Mouse (Mus musculus): ENCODE data around the gene Neu1. TPM values are rescaled to one million over a fixed set of nuclear protein-coding genes. Genes with fewer than 3 reads are reported as not detected.

Gene Neu1
- 91.5 to 104 TPM (median 98.0 TPM) in 4 replicates for total RNA-seq (2023)

GRCm38 (mm10) chr17:34931061-34931734 lies at the start of gene Neu1:
TSS of gene Neu1 (plus strand) at chr17:34931253.

GRCm38 (mm10) chr17:34881683-34882310 lies 49.3 kb upstream of the Neu1 start, which contains the start of gene Gm20547:
TSS of gene Gm20547 (minus strand) at chr17:34882042.

GRCm38 (mm10) chr17:34898160-34898586 lies 32.9 kb upstream of the Neu1 start, which contains the start of the genes C2 and Ehmt2:
TSS of gene C2 (minus strand) at chr17:34898265.
TSS of gene Ehmt2 (plus strand) at chr17:34898469.

GRCm38 (mm10) chr17:34913930-34914665 lies 17.0 kb upstream of the Neu1 start, which contains the start of gene Slc44a4:
TSS of gene Slc44a4 (plus strand) at chr17:34914466.

GRCm38 (mm10) chr17:34959130-34959778 lies 28.2 kb downstream of the Neu1 start, which contains the start of gene Hspa1b:
TSS of gene Hspa1b (minus strand) at chr17:34959238.

GRCm38 (mm10) chr17:34969822-34970221 lies 38.8 kb downstream of the Neu1 start, which contains the start of gene Gm20481:
TSS of gene Gm20481 (plus strand) at chr17:34969912.

GRCm38 (mm10) chr17:34972069-34972749 lies 41.2 kb downstream of the Neu1 start, which contains the start of the genes Hspa1a and Hspa1l:
TSS of gene Hspa1a (minus strand) at chr17:34972156.
TSS of gene Hspa1l (plus strand) at chr17:34972703.

GRCm38 (mm10) chr17:34981690-34982180 lies 50.7 kb downstream of the Neu1 start, which contains the start of gene Lsm2:
TSS of gene Lsm2 (plus strand) at chr17:34981862.

Other genes starting within 250 kb of the Neu1 start
- 1.5 to 2.8 TPM (median 2.1 TPM) in 4 replicates for gene C4b, start 187.4 kb upstream of the Neu1 start, total RNA-seq (2023)
- gene Cyp21a1, start 126.7 kb upstream of the Neu1 start, total RNA-seq (2023) = not detected in 4 replicates
- gene Stk19, start 94.3 kb upstream of the Neu1 start, total RNA-seq (2023) = 70.2 to 78.8 TPM (median 74.6 TPM) in 4 replicates
- 83.3 to 87.2 TPM (median 86.2 TPM) in 4 replicates for gene Dxo, start 94.2 kb upstream of the Neu1 start, total RNA-seq (2023)
- 99.2 to 119 TPM (median 104 TPM) in 4 replicates for gene Skiv2l, start 81.0 kb upstream of the Neu1 start, total RNA-seq (2023)
- gene Nelfe, start 80.9 kb upstream of the Neu1 start, total RNA-seq (2023) = 31.6 to 38.4 TPM (median 32.6 TPM) in 4 replicates
- 0.60 TPM in 1 of 4 replicates, not detected in the others for gene Cfb, start 68.7 kb upstream of the Neu1 start, total RNA-seq (2023)
- 11.5 to 12.8 TPM (median 11.9 TPM) in 4 replicates for gene Zbtb12, start 51.8 kb upstream of the Neu1 start, total RNA-seq (2023)
- not detected in 4 replicates for gene Gm20547, start 49.2 kb upstream of the Neu1 start, total RNA-seq (2023)
- 1.6 to 3.1 TPM (median 3.1 TPM) in 4 replicates for gene C2, start 33.0 kb upstream of the Neu1 start, total RNA-seq (2023)
- gene Ehmt2, start 32.8 kb upstream of the Neu1 start, total RNA-seq (2023) = 145 to 166 TPM (median 150 TPM) in 4 replicates
- not detected in 4 replicates for gene Slc44a4, start 16.8 kb upstream of the Neu1 start, total RNA-seq (2023)
- gene Hspa1b, start 28.0 kb downstream of the Neu1 start, total RNA-seq (2023) = 143 to 677 TPM (median 225 TPM) in 4 replicates
- 1.1 TPM in 1 of 4 replicates, not detected in the others for gene Gm20481, start 38.7 kb downstream of the Neu1 start, total RNA-seq (2023)
- gene Hspa1a, start 40.9 kb downstream of the Neu1 start, total RNA-seq (2023) = 69.3 to 362 TPM (median 119 TPM) in 4 replicates
- gene Hspa1l, start 41.5 kb downstream of the Neu1 start, total RNA-seq (2023) = 0.24 to 0.40 TPM in 2 of 4 replicates, not detected in the others
- gene Lsm2, start 50.6 kb downstream of the Neu1 start, total RNA-seq (2023) = 27.8 to 35.0 TPM (median 28.9 TPM) in 4 replicates
- gene Vars, start 69.7 kb downstream of the Neu1 start, total RNA-seq (2023) = 237 to 278 TPM (median 258 TPM) in 4 replicates
- 0.28 to 0.52 TPM (median 0.30 TPM) in 4 replicates for gene Vwa7, start 85.3 kb downstream of the Neu1 start, total RNA-seq (2023)
- gene Sapcd1, start 96.8 kb downstream of the Neu1 start, total RNA-seq (2023) = 3.0 to 6.4 TPM (median 4.1 TPM) in 4 replicates
- 8.7 to 15.9 TPM (median 11.2 TPM) in 4 replicates for gene Msh5, start 115.5 kb downstream of the Neu1 start, total RNA-seq (2023)
- gene Clic1, start 118.7 kb downstream of the Neu1 start, total RNA-seq (2023) = 185 to 195 TPM (median 191 TPM) in 4 replicates
- 2.2 to 6.0 TPM (median 4.3 TPM) in 4 replicates for gene Ddah2, start 127.8 kb downstream of the Neu1 start, total RNA-seq (2023)
- gene Ly6g6c, start 134.1 kb downstream of the Neu1 start, total RNA-seq (2023) = not detected in 4 replicates
- not detected in 4 replicates for gene Mpig6b, start 134.9 kb downstream of the Neu1 start, total RNA-seq (2023)
- not detected in 4 replicates for gene Ly6g6e, start 145.6 kb downstream of the Neu1 start, total RNA-seq (2023)
- not detected in 4 replicates for gene Ly6g6d, start 146.8 kb downstream of the Neu1 start, total RNA-seq (2023)
- gene Ly6g6f, start 154.4 kb downstream of the Neu1 start, total RNA-seq (2023) = not detected in 4 replicates
- gene Abhd16a, start 158.0 kb downstream of the Neu1 start, total RNA-seq (2023) = 72.8 to 85.6 TPM (median 76.5 TPM) in 4 replicates
- not detected in 4 replicates for gene Ly6g5c, start 177.0 kb downstream of the Neu1 start, total RNA-seq (2023)
- gene Ly6g5b, start 184.2 kb downstream of the Neu1 start, total RNA-seq (2023) = 0.66 to 1.6 TPM (median 1.3 TPM) in 4 replicates
- gene Gpank1, start 190.2 kb downstream of the Neu1 start, total RNA-seq (2023) = 19.6 to 24.1 TPM (median 22.1 TPM) in 4 replicates
- gene Csnk2b, start 190.8 kb downstream of the Neu1 start, total RNA-seq (2023) = 114 to 130 TPM (median 122 TPM) in 4 replicates
- gene D17H6S53E, start 195.1 kb downstream of the Neu1 start, total RNA-seq (2023) = 12.0 to 17.1 TPM (median 14.5 TPM) in 4 replicates
- 1.2 to 1.6 TPM in 2 of 4 replicates, not detected in the others for gene Apom, start 200.8 kb downstream of the Neu1 start, total RNA-seq (2023)
- 465 to 496 TPM (median 476 TPM) in 4 replicates for gene Bag6, start 203.9 kb downstream of the Neu1 start, total RNA-seq (2023)
- 337 to 364 TPM (median 345 TPM) in 4 replicates for gene Prrc2a, start 233.6 kb downstream of the Neu1 start, total RNA-seq (2023)
- 2.7 to 6.9 TPM (median 4.0 TPM) in 4 replicates for gene Aif1, start 244.8 kb downstream of the Neu1 start, total RNA-seq (2023)

Measured in B cell, adult 62 days (primary cell).